Mouse (Mus musculus) limb, embryonic 13.5 days (tissue): Measurements from ENCODE around the gene Sox6. TPM values are rescaled to one million over a fixed set of nuclear protein-coding genes. Genes with fewer than 3 reads are reported as not detected.

ENCODE experiments used
- ATAC-seq: fragments of 200-750 bp; cut with Nextera tagmentation; 2 replicates; pipeline ENCODE4 v1.8.0; 2017; ENCODE audit warnings: low read depth, moderate number of reproducible peaks, moderate TSS enrichment; ENCODE audit not compliant: low FRiP score
- H3K27ac ChIP-seq: fragments of 300-500 bp; sonication (generic); 2 replicates; pipeline ENCODE4 v1.5.1; 2015; ENCODE audit warnings: inconsistent platforms, mild to moderate bottlenecking, moderate library complexity
- H3K27me3 ChIP-seq: fragments of 300-500 bp; sonication (generic); 2 replicates; pipeline ENCODE4 v1.6.1; 2015; ENCODE audit warnings: mild to moderate bottlenecking, inconsistent platforms
- H3K36me3 ChIP-seq: fragments of 300-500 bp; sonication (generic); 2 replicates; pipeline ENCODE4 v1.6.1; 2015; ENCODE audit warnings: inconsistent platforms, mild to moderate bottlenecking, moderate library complexity
- H3K4me1 ChIP-seq: fragments of 300-500 bp; sonication (generic); 2 replicates; pipeline ENCODE4 v1.6.1; 2015; ENCODE audit warnings: inconsistent platforms
- H3K4me2 ChIP-seq: fragments of 300-500 bp; sonication (generic); replicated peaks from 2 replicates; pipeline ENCODE4 v1.6.1; 2015; ENCODE audit warnings: inconsistent platforms, mild to moderate bottlenecking, moderate library complexity
- H3K4me3 ChIP-seq: fragments of 300-500 bp; sonication (generic); 2 replicates; pipeline ENCODE4 v1.5.1; 2015; ENCODE audit warnings: moderate library complexity, mild to moderate bottlenecking, inconsistent platforms
- H3K9ac ChIP-seq: fragments of 300-500 bp; sonication (generic); 2 replicates; pipeline ENCODE4 v1.6.1; 2015; ENCODE audit warnings: mild to moderate bottlenecking, inconsistent platforms
- H3K9me3 ChIP-seq: fragments of 300-500 bp; sonication (generic); 2 replicates; pipeline ENCODE4 v1.6.1; 2016; ENCODE audit warnings: inconsistent platforms
- WGBS: fragments of 180-500 bp; shearing (Covaris S2); methylation state at CpG from one replicate; pipeline ENCODE4 v1.1.7; 2015; 5-methylcytosine and 5-hydroxymethylcytosine counted together
- polyA plus RNA-seq: library from polyadenylated mRNA; unstranded; fragments of >200 nt; fragmentation: Nextera tagmentation; extraction: Ambion mirVana; gene quantifications from 2 replicates; pipeline ENCODE4 v1.2.1, GENCODE M21; 2015

Gene Sox6
- polyA plus RNA-seq, 1 experiment from 2014 or later, result 105 TPM

DNA sequence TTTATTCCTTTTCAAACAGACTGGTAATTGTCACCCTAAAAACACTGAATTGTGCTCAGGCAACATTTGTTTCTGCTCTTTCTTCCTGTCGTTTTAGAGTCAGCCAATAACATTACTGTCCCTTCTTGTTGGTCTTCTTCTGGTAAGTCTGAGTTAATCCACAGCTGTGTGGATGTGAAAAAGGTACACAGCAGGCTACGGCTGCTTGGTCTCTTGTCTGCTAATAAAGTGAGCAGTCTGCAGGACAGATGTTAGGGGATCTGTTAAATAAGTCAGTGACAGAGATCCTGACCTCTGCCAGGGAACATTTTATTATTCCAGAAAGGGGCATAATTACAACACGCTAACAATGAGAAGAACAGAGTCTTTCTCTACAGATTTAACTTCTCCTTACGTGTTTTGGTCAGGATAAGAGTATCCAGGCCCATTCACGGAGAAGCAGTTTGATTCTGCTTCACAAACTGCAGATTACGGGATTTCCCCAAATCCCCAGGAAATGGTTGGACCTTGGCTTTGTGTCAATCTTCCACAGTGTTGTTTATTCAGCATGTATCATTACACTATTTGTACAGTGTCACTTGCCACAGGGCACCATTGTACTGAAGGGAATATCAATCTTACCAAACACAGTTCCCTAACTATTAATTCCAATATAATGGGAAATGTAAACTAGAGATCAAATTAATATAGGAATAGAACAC lies 474.1 kb downstream of the Sox6 start:
- H3K27ac ChIP-seq, result peak overlapping the region; percentile 52; the same call in 1 of the 2 replicates
- H3K4me2 ChIP-seq, result no peak overlapping the region
- no peaks in the 10 kb centered on the region for H3K36me3 ChIP-seq
- no peaks in the 10 kb centered on the region for H3K9me3 ChIP-seq
- H3K4me1 ChIP-seq, result peaks cover 48% of the 10 kb centered on the region
- WGBS, result 19% methylated on average over 6 of the region's 6 CpGs
- no peaks in the 10 kb centered on the region for H3K27me3 ChIP-seq
- H3K4me3 ChIP-seq, result no peak overlapping the region
- ATAC-seq, result no peak; the same call in 1 of the 2 replicates
- H3K9ac ChIP-seq, result no peak overlapping the region

DNA sequence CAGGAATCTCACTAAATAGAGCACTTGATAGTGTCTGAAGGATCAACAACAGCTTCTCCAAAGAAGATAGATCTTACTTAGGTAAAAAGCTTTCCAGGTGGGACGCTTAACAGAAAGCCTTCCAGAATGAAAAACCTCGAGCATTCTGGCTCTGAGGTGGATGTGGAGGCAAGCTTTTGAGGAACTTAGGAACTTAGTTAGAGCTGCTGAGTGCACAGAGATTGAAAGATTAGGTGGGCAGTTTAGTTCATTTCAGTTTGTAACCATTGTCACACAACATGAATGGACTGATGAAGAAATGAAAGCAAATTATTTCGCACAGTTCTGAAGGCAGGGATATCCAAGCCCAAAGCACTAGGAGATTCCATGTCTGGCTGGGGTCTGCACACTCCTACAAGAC lies 481.9 kb downstream of the Sox6 start:
- 62% methylated on average over 3 of the region's 3 CpGs for WGBS
- Histone ChIP-seq H3K4me2 (no peak overlapping the region), H3K4me1 (peaks cover 28% of the 10 kb centered on the region), H3K36me3 (no peaks in the 10 kb centered on the region), H3K4me3 (no peak overlapping the region), H3K27ac (no peak overlapping the region), H3K9ac (no peak overlapping the region), H3K27me3 (no peaks in the 10 kb centered on the region), H3K9me3 (no peaks in the 10 kb centered on the region)
- ATAC-seq, result no peak

DNA sequence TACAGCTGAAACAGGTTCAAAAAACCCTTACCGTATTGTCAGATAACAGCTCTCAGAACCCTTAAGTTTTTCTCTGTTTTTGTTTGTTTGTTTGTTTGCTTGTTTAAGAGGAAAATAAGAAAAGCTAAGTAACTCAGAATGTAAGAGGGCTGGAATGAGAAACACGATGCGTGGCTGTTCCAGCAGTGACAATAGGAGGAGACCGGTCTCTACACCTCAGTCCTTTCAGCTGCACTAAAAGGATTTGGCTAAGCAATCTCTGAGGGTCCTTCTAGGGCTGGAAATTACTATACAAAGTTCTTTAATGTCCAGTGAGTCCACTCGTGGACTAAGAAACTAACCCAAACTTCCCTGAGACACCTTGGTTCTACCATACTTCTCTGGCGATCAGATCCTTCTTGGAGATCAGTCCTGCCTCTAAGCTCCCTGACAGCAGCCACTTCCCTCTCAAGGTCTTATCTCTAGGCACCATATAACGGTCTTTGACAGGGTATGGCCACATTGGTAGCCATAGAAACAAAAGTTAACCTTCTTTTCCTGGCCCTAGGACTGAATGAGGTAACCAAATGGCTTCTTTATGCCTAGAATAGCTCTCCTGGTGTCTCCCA lies 488.3 kb downstream of the Sox6 start:
- H3K4me3 ChIP-seq, result no peak overlapping the region
- H3K36me3 ChIP-seq, result no peaks in the 10 kb centered on the region
- H3K27me3 ChIP-seq, result no peaks in the 10 kb centered on the region
- WGBS, result 75% methylated on average over 7 of the region's 7 CpGs
- H3K27ac ChIP-seq, result no peak overlapping the region
- H3K9me3 ChIP-seq, result no peaks in the 10 kb centered on the region
- ATAC-seq, result no peak
- no peaks in the 10 kb centered on the region for H3K4me1 ChIP-seq
- H3K4me2 ChIP-seq, result no peak overlapping the region
- no peak overlapping the region for H3K9ac ChIP-seq

DNA sequence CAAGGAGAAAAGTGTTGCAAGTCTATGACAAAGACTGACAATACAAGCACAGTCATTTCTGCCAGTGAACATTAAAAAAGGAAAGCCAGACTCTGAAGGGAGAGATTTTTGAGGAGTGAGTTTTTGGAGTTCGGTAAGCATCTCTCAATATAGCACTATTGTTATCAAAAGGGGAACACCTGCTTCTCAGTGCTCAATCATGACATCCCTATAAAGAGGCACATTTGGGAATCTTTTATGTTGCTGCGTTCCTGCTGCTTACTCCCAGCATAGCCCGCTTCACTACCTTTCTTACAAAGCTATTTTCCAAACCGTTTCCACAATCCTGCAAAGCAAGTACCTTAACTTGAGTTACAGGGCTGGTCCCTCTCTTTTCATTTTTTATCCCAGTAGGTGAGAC lies 488.9 kb downstream of the Sox6 start:
- Histone ChIP-seq H3K9me3 (no peaks in the 10 kb centered on the region), H3K9ac (no peak overlapping the region), H3K27ac (no peak overlapping the region), H3K4me1 (no peaks in the 10 kb centered on the region), H3K36me3 (no peaks in the 10 kb centered on the region), H3K4me2 (no peak overlapping the region), H3K27me3 (no peaks in the 10 kb centered on the region), H3K4me3 (no peak overlapping the region)
- ATAC-seq, result no peak
- WGBS, result 82% methylated on average over 4 of the region's 4 CpGs

DNA sequence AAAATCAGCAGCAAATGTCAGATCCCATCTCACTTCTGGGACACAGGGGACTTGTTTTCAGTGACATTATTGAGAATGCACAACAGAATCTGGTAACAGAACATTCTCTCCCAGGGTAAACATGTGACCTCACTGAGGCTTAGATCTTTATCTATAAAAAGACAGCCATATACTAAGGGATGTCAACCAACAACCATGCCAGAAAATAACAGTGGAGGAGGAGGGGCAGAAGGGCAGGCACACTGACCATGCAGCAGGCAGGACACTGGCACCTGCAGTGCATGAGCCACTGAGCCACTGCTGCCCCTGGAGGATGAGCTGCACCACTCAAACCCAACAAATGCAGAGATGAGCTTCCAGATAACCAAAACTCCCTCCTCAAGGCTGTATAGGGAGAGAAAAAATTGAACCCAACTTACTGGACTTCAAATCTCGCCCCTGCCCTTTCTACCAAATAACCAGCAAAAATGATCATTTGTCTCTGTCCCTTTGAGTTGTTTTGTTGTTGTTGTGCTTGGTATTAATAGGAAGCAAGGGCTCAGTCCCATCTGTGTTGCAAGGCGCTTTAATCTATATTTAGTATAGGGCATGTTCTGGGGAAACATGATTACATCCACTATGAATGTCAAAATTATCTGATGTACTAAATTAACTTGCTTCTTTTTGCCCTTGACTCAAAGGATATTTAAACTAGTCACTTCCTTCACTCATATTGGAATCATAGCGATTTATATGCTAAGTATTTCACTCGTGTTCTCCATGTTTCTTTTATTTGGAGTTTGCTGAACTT lies 492.8 kb downstream of the Sox6 start:
- peaks cover 12% of the 10 kb centered on the region; the same call in 1 of the 2 replicates for H3K36me3 ChIP-seq
- no peaks in the 10 kb centered on the region for H3K9me3 ChIP-seq
- H3K27ac ChIP-seq, result no peak overlapping the region
- no peak overlapping the region for H3K9ac ChIP-seq
- WGBS, result 90% methylated on average over 4 of the region's 4 CpGs
- H3K4me2 ChIP-seq, result no peak overlapping the region
- ATAC-seq, result no peak
- H3K4me1 ChIP-seq, result 0 out of 2 replicates have a peak, but pooled peaks cover under 1% of the 10 kb centered on the region
- no peak overlapping the region for H3K4me3 ChIP-seq
- no peaks in the 10 kb centered on the region for H3K27me3 ChIP-seq

DNA sequence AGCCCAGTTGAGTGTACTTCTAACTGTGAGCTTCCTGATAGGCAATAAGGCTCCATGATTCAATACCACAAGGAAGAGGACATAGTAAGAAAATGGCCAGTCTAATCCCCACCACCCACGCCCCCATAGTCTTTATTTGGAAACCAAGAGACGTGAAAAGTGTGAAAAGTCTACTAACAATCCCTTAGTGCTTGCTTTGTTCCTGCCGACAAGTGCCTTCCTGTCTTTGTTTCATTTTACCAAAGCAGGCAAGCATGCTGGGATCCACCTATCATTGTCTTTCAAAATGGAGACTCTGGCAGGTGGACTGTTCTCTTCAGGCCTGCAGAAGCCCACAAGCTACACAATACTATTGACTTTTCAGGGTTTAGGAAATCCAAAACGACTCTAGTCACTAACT lies 495.0 kb downstream of the Sox6 start:
- no peak overlapping the region for H3K4me3 ChIP-seq
- H3K4me2 ChIP-seq, result no peak overlapping the region
- H3K36me3 ChIP-seq, result peaks cover 12% of the 10 kb centered on the region; the same call in 1 of the 2 replicates
- no peak overlapping the region for H3K27ac ChIP-seq
- H3K9me3 ChIP-seq, result no peaks in the 10 kb centered on the region
- no peaks in the 10 kb centered on the region for H3K27me3 ChIP-seq
- WGBS, result 86% methylated on average over 4 of the region's 4 CpGs
- no peak for ATAC-seq
- H3K4me1 ChIP-seq, result peaks cover 17% of the 10 kb centered on the region
- H3K9ac ChIP-seq, result no peak overlapping the region

DNA sequence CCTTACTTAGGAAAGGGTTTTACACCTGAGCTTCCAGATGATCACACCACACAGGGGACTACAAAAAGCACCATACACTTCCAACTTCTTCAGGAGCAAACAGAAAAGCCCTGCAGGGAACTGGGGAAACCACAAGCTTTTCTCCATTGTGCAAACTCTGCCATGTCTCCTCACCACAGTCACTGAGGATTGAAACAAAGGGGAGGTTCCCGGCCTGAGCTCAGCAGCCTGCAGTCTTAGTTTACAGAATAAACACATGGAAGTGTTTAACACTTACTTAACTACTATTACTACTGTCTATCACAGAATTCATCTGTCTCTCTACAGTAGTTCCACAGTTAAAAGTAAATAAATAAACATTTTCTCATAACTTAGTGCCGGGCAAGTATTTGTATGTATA lies 498.3 kb downstream of the Sox6 start:
- Histone ChIP-seq H3K9me3 (no peaks in the 10 kb centered on the region), H3K4me3 (no peak overlapping the region), H3K4me2 (no peak overlapping the region), H3K36me3 (peaks cover 12% of the 10 kb centered on the region; the same call in 1 of the 2 replicates), H3K27me3 (no peaks in the 10 kb centered on the region), H3K27ac (no peak overlapping the region), H3K4me1 (peaks cover 17% of the 10 kb centered on the region), H3K9ac (no peak overlapping the region)
- WGBS, result 43% methylated on average over 2 of the region's 2 CpGs
- ATAC-seq, result no peak

DNA sequence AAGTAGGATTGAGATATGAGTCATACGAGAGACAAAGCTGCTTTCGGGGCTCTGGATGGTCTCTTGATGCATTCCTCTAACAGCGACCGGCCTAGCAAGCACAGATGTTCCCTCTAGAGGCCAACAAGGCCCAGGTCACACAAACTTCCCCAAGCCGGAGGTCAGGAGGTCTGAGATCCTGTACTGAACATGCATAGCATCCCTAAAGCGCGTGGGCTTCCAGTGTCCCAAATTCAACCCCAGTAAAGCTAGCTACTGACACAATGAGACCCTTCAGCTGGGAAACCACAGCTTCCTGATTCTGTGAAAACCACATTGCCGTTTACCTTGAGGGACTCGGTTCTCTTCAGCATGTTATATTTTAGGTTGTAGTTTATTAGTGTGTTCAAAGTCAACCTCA lies 499.6 kb downstream of the Sox6 start:
- no peak overlapping the region for H3K27ac ChIP-seq
- no peaks in the 10 kb centered on the region for H3K9me3 ChIP-seq
- H3K36me3 ChIP-seq, result peaks cover 12% of the 10 kb centered on the region; the same call in 1 of the 2 replicates
- H3K4me3 ChIP-seq, result no peak overlapping the region
- WGBS, result 66% methylated on average over 9 of the region's 9 CpGs
- no peak overlapping the region for H3K4me2 ChIP-seq
- H3K27me3 ChIP-seq, result no peaks in the 10 kb centered on the region
- ATAC-seq, result no peak
- H3K9ac ChIP-seq, result no peak overlapping the region
- peaks cover 17% of the 10 kb centered on the region for H3K4me1 ChIP-seq

DNA sequence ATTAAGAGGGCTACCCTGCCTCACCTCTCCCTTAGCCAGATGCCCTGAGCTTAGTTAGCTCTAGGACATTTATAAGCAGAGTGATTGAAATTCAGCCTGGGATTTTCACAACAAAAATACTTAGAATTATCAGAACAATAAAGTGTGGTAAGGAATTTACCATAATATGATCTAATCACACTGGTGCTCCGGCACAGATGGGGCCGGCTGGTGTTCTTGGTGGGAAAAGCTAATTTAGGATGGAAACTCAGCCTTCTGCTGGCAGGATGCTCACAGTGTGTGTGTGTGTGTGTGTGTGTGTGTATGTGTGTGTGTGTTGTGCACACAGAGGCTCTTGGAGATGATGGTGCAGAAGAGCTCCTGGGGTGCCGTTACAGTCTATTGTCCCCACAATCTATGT lies 501.0 kb downstream of the Sox6 start:
- Histone ChIP-seq H3K27me3 (no peaks in the 10 kb centered on the region), H3K9me3 (no peaks in the 10 kb centered on the region), H3K27ac (0 out of 2 replicates have a peak overlapping the region, but pooled peaks have one; percentile 33), H3K4me1 (peaks cover 17% of the 10 kb centered on the region), H3K4me2 (no peak overlapping the region), H3K9ac (no peak overlapping the region), H3K36me3 (peaks cover 12% of the 10 kb centered on the region; the same call in 1 of the 2 replicates), H3K4me3 (no peak overlapping the region)
- WGBS, result 74% methylated on average over 3 of the region's 3 CpGs
- ATAC-seq, result no peak

DNA sequence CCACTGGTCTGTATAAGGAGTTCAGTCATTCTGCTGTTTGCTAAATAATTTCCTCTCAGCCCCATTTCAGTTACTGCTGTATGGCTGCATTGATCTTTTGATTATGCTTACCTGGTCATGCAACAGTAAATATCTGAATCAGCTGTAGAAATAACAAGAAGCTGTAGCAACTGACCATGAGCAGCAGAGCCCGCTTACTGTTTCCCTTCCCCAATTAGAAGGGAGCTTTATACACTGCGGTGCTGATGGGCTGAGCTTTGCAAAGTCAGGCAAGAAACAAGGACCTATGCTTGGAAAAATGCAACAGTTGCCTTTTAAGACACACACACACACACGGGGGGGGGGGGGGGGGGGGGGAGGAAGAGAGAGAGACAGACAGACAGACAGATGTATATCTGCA lies 502.1 kb downstream of the Sox6 start:
- no peak for ATAC-seq
- Histone ChIP-seq H3K4me1 (peaks cover 17% of the 10 kb centered on the region), H3K27ac (no peak overlapping the region), H3K4me2 (no peak overlapping the region), H3K9ac (no peak overlapping the region), H3K4me3 (no peak overlapping the region), H3K27me3 (no peaks in the 10 kb centered on the region), H3K9me3 (no peaks in the 10 kb centered on the region), H3K36me3 (peaks cover 4% of the 10 kb centered on the region; the same call in 1 of the 2 replicates)
- WGBS, result 83% methylated on average over 2 of the region's 3 CpGs

DNA sequence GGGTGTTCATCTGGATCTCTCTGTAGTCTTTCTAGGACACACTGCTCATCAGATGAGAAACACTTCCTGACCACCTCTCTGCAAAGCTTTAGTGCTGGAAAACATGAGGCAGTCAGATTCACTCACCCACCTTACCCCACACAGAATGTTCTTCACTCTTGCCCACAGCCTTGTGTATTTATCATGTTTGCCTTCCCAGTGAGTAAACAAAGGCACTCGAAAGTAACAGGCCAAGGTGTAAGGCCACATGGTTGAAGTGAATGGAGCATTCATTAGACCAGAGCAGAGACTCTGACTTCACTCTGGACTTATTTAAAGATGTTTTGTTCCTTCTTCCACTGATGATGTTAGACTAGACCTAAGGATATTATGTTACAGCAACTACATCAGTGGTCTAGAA lies 506.7 kb downstream of the Sox6 start:
- Histone ChIP-seq H3K4me1 (no peaks in the 10 kb centered on the region), H3K27me3 (no peaks in the 10 kb centered on the region), H3K4me3 (no peak overlapping the region), H3K9me3 (no peaks in the 10 kb centered on the region), H3K9ac (no peak overlapping the region), H3K4me2 (no peak overlapping the region), H3K36me3 (peaks cover 10% of the 10 kb centered on the region; the same call in 1 of the 2 replicates), H3K27ac (no peak overlapping the region)
- ATAC-seq, result no peak
- WGBS, result 64% methylated on average over 1 of the region's 1 CpGs

DNA sequence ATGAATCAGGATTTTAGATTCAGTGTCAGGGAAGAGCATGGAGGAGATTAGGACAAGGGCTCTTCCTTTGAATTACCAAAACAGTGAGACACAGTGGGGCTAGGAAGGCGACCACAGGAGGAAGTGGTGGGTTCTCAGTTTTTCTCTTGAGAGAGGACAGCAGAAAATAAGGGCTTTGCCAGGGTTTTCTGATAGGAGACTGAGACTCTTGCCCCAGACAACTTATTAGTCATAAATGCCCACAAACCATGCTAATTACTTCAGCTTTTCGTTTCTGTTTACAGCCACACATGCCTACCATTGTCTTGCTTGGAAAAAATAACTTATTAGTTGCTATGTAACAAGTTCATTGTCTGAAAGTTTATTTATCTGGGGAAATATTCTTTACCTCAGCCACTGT lies 507.4 kb downstream of the Sox6 start:
- Histone ChIP-seq H3K4me2 (no peak overlapping the region), H3K4me1 (0 out of 2 replicates have a peak, but pooled peaks cover 5% of the 10 kb centered on the region), H3K27ac (no peak overlapping the region), H3K4me3 (no peak overlapping the region), H3K27me3 (0 out of 2 replicates have a peak, but pooled peaks cover 5% of the 10 kb centered on the region), H3K9ac (no peak overlapping the region), H3K9me3 (no peaks in the 10 kb centered on the region), H3K36me3 (peaks cover 10% of the 10 kb centered on the region; the same call in 1 of the 2 replicates)
- 52% methylated on average over 2 of the region's 2 CpGs for WGBS
- ATAC-seq, result no peak
